Mouse (Mus musculus): Measurements from ENCODE around the gene Slco2a1. TPM values are rescaled to one million over a fixed set of nuclear protein-coding genes. Genes with fewer than 3 reads are reported as not detected.
"Not testable (repeated sequence)": the region's sequence is repeated elsewhere in the genome, so short reads cannot be mapped to it uniquely, and the experiment has no call there.

Slco2a1 gene
- polyA plus RNA-seq, 1 experiment from 2014 or later: 3.3 TPM

DNA sequence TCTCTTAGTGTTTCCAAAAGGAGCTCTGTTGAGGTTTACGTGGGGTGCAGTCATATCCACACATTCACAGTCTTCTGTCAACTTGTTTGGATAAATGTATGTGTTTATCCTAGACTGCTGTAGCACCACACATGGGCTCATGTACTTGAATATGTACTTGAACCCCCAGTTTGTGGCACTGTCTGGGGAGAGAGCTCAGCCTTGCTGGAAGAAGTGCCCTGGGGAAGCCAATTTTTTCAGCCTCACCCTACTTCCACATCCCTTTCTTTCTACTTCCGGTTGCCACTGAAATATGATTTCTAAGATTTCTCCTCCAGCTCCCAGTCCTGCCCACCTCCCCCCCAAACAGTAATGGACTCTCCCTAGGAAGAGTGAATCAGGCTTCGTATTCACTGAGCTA lies 105.2 kb downstream of the Slco2a1 start:
- no peak for ATAC-seq (ENCODE audit: low FRiP score, low read depth)
- Histone ChIP-seq H3K4me1 (replicated peaks) (peaks cover 11% of the 10 kb centered on the region), H3K4me2 (no peak overlapping the region), H3K36me3 (no peaks in the 10 kb centered on the region), H3K27ac (replicated peaks) (no peak overlapping the region), H3K27me3 (no peaks in the 10 kb centered on the region), H3K4me3 (no peak overlapping the region), H3K9ac (no peak overlapping the region), H3K9me3 (no peaks in the 10 kb centered on the region)
- whole genome bisulfite sequencing: 92% methylated on average over 3 of the region's 3 CpGs

GRCm38 (mm10) chr9:103108341-103108798 lies 119.9 kb downstream of the Slco2a1 start:
- peak; percentile 53; the same call in 1 of the 2 replicates for ATAC-seq (ENCODE audit: low FRiP score, low read depth)
- 0 out of 2 replicates have a peak overlapping the region, but pooled peaks have one; percentile 16 for H3K9ac ChIP-seq
- not testable (repeated sequence) for H3K36me3 ChIP-seq, H3K27me3 ChIP-seq, H3K9me3 ChIP-seq
- H3K27ac ChIP-seq (replicated peaks): peak overlapping the region; percentile 64; the same call in 1 of the 2 replicates
- H3K4me2 ChIP-seq: peak overlapping the region; percentile 54
- WGBS: 13% methylated on average over 9 of the region's 14 CpGs
- peak overlapping the region; percentile 41 for H3K4me3 ChIP-seq
- H3K4me1 ChIP-seq (replicated peaks): peaks cover 27% of the 10 kb centered on the region

- peak overlapping the region; percentile 46 for H3K9ac ChIP-seq
- H3K9me3 ChIP-seq: no peaks in the 10 kb centered on the region
- H3K4me3 ChIP-seq: peak overlapping the region; percentile 41
- no peaks in the 10 kb centered on the region for H3K27me3 ChIP-seq
- H3K27ac ChIP-seq (replicated peaks): peak overlapping the region; percentile 46
- ATAC-seq (ENCODE audit: low FRiP score, low read depth): no peak
- H3K4me1 ChIP-seq (replicated peaks): peaks cover 34% of the 10 kb centered on the region
- no peaks in the 10 kb centered on the region for H3K36me3 ChIP-seq
- WGBS: 33% methylated on average over 18 of the region's 18 CpGs
- peak overlapping the region; percentile 62 for H3K4me2 ChIP-seq
These were observed 120.6 kb downstream of the Slco2a1 start for GRCm38 (mm10) chr9:103108943-103109670.

DNA sequence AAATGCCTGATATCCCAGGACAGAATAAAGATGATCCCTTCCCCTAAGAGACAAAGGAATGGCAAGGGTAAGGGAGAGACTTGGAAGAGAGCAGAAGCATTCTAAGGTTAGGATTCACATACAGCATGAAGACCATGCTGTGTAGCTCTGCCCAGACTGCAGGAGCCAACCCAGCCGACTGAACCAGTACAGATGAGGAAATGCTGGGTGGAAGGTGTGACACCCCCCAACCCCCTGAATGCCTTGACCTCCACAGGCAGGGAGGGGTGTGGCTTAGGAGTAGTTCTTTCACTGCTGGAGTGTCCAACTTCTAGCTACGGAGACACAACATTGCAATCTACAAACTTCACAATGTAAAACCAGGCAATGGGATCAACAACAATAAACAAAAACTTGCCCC lies 121.4 kb downstream of the Slco2a1 start:
- Histone ChIP-seq H3K9me3 (no peaks in the 10 kb centered on the region), H3K36me3 (no peaks in the 10 kb centered on the region), H3K9ac (no peak overlapping the region), H3K4me1 (replicated peaks) (peaks cover 42% of the 10 kb centered on the region), H3K4me2 (0 out of 2 replicates have a peak overlapping the region, but pooled peaks have one; percentile 62), H3K4me3 (no peak overlapping the region), H3K27me3 (no peaks in the 10 kb centered on the region), H3K27ac (replicated peaks) (no peak overlapping the region)
- 84% methylated on average over 2 of the region's 2 CpGs for WGBS
- no peak for ATAC-seq (ENCODE audit: low FRiP score, low read depth)

DNA sequence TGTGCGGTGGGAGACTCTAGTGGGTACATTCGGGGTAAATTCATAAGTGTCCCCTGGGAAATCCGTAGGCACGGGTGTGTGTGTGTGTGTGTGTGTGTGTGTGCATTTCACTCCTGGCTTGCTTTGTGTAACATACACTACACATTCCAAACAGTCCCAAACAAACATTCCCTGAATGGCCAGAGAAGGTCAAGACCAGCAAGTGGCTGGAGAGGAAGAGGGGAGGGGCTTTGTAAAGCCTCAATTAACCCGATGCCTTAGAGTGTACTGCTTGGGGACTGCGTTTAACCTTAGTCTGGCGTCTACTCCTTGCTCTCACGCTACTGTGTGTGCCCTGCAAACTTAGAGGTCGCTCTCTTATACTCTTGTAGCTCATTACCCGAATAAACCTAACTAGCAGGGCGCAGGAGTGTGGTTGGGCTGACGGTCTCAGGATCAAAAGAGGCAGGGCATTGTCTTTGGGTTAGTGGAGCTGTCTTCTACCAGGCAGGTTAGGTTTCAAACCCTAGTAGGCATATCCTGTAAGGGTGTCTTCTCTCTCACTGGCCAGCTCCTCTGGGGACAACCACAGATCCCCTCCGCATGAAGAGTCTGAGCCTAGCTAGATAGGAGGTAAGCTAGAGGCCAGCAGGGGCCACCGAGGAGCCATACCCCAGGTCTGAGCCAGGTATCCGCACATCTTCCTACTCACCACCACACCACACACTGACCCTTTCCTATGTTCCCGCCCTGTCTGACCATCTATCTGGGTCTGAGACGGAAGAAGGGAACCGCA lies 122.4 kb downstream of the Slco2a1 start:
- Histone ChIP-seq H3K4me2 (peak overlapping the region; percentile 81), H3K36me3 (no peaks in the 10 kb centered on the region), H3K4me1 (replicated peaks) (peaks cover 50% of the 10 kb centered on the region), H3K27ac (replicated peaks) (peak overlapping the region; percentile 97), H3K9ac (peak overlapping the region; percentile 99), H3K9me3 (no peaks in the 10 kb centered on the region), H3K4me3 (peak overlapping the region; percentile 95), H3K27me3 (no peaks in the 10 kb centered on the region)
- peak; percentile 25 for ATAC-seq (ENCODE audit: low FRiP score, low read depth)
- 14% methylated on average over 18 of the region's 18 CpGs for WGBS

GRCm38 (mm10) chr9:103111621-103112470 lies 123.3 kb downstream of the Slco2a1 start, which contains the start of gene Rab6b:
Gene Rab6b (plus strand): TSS chr9:103111787.
- peak within 1 kb of the TSS; percentile 81 for H3K4me2 ChIP-seq
- H3K4me3 ChIP-seq: peak within 1 kb of the TSS; percentile 95
- H3K27ac ChIP-seq (replicated peaks): peak within 1 kb of the TSS; percentile 97
- H3K27me3 ChIP-seq: no peaks in the 10 kb centered on the region
- H3K9me3 ChIP-seq: no peaks in the 10 kb centered on the region
- no peaks in the 10 kb centered on the region for H3K36me3 ChIP-seq
- H3K4me1 ChIP-seq (replicated peaks): peaks cover 58% of the 10 kb centered on the region
- peak within 1 kb of the TSS; percentile 99 for H3K9ac ChIP-seq
- 0% methylated on average over 75 of the region's 81 CpGs for WGBS
- peak; percentile 83 for ATAC-seq (ENCODE audit: low FRiP score, low read depth)

DNA sequence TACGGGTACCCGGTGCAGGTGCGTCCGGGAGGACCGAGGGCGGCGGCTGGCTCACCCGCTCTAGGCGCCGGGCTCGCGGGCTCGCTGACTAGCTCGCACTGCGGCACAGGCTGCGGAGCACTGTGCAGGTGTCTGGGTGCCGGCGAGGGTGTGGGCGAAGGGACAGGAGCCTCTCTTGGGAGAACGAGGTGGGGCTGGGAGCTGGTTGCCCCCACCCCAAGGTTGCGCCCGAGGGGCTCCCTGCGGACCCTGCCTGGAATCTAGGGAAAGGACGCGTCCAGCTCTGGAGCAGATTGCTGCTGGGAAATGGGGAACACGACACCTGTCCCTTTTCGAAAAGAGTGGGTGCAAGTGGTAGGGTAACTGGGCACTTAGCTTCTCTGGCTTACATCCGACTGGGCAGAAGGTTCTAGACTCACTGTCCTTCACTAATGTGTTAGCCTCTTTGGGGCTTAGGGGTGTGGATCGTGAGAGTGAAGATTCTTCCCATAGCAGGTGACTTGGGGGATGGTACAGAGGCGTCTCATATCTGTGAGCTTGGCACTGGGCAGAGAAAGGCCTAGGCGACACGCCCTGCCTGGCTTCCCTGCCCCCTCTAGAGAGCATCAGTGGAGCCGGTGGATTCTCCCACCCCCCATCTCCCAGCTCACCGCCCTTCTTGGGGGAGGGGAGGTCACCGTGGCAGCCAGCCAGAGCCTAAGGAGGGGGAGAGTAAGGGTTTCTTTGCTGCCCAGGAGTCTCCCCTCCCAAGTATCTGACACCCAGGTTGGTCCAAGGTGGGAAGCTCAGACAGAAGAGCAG lies 124.2 kb downstream of the Slco2a1 start:
- Histone ChIP-seq H3K9me3 (no peaks in the 10 kb centered on the region), H3K4me2 (peak overlapping the region; percentile 81), H3K9ac (peak overlapping the region; percentile 99), H3K36me3 (no peaks in the 10 kb centered on the region), H3K27ac (replicated peaks) (peak overlapping the region; percentile 97), H3K4me3 (peak overlapping the region; percentile 95), H3K27me3 (no peaks in the 10 kb centered on the region), H3K4me1 (replicated peaks) (peaks cover 66% of the 10 kb centered on the region)
- peak; percentile 54 for ATAC-seq (ENCODE audit: low FRiP score, low read depth)
- under 1% methylated on average over 34 of the region's 35 CpGs for WGBS

DNA sequence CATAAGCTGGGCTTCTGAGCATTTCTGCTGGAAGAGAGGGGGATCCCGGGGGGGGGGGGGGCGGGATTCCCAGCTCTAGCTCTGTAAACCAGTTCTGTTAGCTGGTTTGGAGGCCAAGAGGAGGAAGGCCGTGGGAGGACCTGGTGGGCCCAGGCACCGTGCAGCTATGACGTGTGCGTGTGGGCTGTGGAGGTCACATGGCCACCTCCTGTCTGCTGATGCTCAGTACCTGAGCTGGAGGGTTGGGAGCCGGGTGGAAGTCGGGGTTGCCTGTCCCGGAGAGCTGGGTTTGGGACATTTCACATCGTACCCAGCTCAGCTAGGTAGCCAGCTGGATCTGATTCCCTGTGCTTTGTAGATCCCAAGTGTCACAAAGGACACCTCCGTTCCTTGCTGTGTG lies 124.8 kb downstream of the Slco2a1 start:
- Histone ChIP-seq H3K9ac (peak overlapping the region; percentile 99), H3K36me3 (no peaks in the 10 kb centered on the region), H3K4me2 (peak overlapping the region; percentile 81), H3K4me1 (replicated peaks) (peaks cover 70% of the 10 kb centered on the region), H3K4me3 (peak overlapping the region; percentile 95), H3K9me3 (no peaks in the 10 kb centered on the region), H3K27ac (replicated peaks) (peak overlapping the region; percentile 97), H3K27me3 (no peaks in the 10 kb centered on the region)
- ATAC-seq (ENCODE audit: low FRiP score, low read depth): peak; percentile 23; the same call in 1 of the 2 replicates
- 18% methylated on average over 10 of the region's 11 CpGs for WGBS

DNA sequence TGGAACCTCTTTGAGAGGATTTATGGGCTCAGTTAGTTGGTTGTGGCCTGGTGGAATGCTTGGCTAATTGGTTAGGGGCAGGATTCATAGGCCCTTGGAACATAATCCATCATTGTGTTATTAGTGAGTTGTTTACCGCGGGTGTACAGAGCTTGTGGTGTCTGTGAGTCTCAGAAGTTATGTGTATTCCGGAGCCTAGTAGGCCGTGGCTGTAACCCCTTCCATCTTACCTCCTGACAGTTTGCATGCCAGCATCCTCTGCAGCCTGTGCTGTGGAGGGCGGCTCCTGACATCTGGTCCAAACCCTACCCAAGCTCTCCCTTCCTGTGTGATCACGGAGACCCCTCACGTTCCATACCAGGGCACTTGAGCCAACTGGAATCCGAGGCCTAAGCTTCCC lies 125.8 kb downstream of the Slco2a1 start:
- Histone ChIP-seq H3K27ac (replicated peaks) (no peak overlapping the region), H3K9ac (no peak overlapping the region), H3K4me1 (replicated peaks) (peaks cover 77% of the 10 kb centered on the region), H3K9me3 (no peaks in the 10 kb centered on the region), H3K36me3 (no peaks in the 10 kb centered on the region), H3K27me3 (no peaks in the 10 kb centered on the region), H3K4me2 (peak overlapping the region; percentile 81), H3K4me3 (peak overlapping the region; percentile 95; the same call in 1 of the 2 replicates)
- no peak for ATAC-seq (ENCODE audit: low FRiP score, low read depth)
- WGBS: 66% methylated on average over 8 of the region's 8 CpGs

DNA sequence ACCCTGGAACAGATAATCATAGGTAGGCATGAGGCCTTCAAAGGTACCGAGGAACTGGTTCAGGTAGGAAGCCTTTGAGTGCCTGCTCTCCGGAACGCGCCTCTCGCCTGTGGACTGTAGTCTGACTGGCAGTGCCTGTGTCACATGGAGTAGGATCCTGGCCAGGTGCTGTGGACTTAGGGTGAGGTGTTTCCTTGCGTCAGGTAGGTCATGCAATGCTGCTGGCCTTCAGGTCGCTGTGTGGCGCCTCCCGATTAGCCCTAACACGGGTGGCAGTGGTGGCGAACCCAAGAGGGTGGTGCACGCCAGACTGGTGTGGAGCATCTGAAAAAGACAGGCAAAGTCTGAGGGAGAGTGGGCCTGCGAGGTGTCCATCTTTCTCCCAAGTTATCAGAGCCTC lies 126.4 kb downstream of the Slco2a1 start:
- peaks cover 78% of the 10 kb centered on the region for H3K4me1 ChIP-seq (replicated peaks)
- no peak overlapping the region for H3K27ac ChIP-seq (replicated peaks)
- 85% methylated on average over 13 of the region's 13 CpGs for WGBS
- no peaks in the 10 kb centered on the region for H3K36me3 ChIP-seq
- H3K4me2 ChIP-seq: peak overlapping the region; percentile 81
- no peaks in the 10 kb centered on the region for H3K27me3 ChIP-seq
- H3K9me3 ChIP-seq: no peaks in the 10 kb centered on the region
- H3K4me3 ChIP-seq: no peak overlapping the region
- no peak for ATAC-seq (ENCODE audit: low FRiP score, low read depth)
- H3K9ac ChIP-seq: no peak overlapping the region

GRCm38 (mm10) chr9:103116941-103117340 lies 128.4 kb downstream of the Slco2a1 start:
- Histone ChIP-seq H3K9me3 (no peaks in the 10 kb centered on the region), H3K4me3 (no peak overlapping the region), H3K9ac (no peak overlapping the region), H3K27me3 (no peaks in the 10 kb centered on the region), H3K4me2 (no peak overlapping the region), H3K27ac (replicated peaks) (peak overlapping the region; percentile 31; the same call in 1 of the 2 replicates), H3K36me3 (no peaks in the 10 kb centered on the region), H3K4me1 (replicated peaks) (peaks cover 77% of the 10 kb centered on the region)
- no peak for ATAC-seq (ENCODE audit: low FRiP score, low read depth)
- WGBS: 72% methylated on average over 4 of the region's 4 CpGs

All from hindbrain, embryonic 15.5 days (tissue).